Mouse (Mus musculus): ENCODE results near the gene Tmem116. TPM values are rescaled to one million over a fixed set of nuclear protein-coding genes. Genes with fewer than 3 reads are reported as not detected.

The Tmem116 gene
- total and polyA plus RNA-seq, 2 experiments = 0.20 TPM; not detected in 1

DNA sequence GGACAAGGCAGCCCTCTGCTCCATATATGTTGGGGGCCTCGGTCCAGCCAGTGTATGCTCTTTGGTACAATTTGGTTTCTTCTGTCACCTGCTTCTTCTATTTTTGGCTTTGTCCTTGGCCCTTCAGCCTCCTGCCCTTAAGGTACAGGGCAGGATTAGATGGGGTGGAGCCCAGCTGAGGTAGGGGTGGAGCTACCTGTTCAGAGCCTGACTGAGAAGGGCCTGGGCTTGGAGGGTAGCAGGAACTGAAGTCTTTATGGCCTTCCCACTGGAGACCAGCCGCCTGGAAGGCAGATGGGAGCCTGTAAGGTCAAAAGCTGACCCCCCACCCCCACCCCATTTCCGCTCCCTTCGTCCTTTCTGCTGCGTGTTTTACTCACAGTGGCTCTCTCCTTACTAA, 11.3 kb downstream of the Tmem116 start:
- H3K79me2 ChIP-seq (ENCODE audit: control insufficient read depth, insufficient read depth, low read length) = no peaks in the 10 kb centered on the region
- no peak for DNase-seq (ENCODE audit: extremely low read depth, low read depth, low spot score)
- H3K4me1 ChIP-seq (ENCODE audit: control insufficient read depth, insufficient read depth, low read length) = no peaks in the 10 kb centered on the region
- no peaks in the 10 kb centered on the region for H3K36me3 ChIP-seq (ENCODE audit: control insufficient read depth, insufficient read depth, low read length)
- no peak for TF ChIP-seq CTCF (IDR thresholded peaks at IDR 0.05; ENCODE audit: low read depth, low read length)
- TF ChIP-seq POLR2A (IDR thresholded peaks at IDR 0.05; ENCODE audit: extremely low read depth, insufficient read depth, low read length) = no peak
- no peak overlapping the region for H3K4me3 ChIP-seq (ENCODE audit: insufficient read depth, low read depth, low read length)
- WGBS = 82% methylated on average over 5 of the region's 5 CpGs
- no peak overlapping the region for H3K9ac ChIP-seq (ENCODE audit: low read depth, low read length)
- no peak overlapping the region for H3K27ac ChIP-seq (replicated peaks; ENCODE audit: insufficient read depth, low read depth, low read length)
- H3K27me3 ChIP-seq (ENCODE audit: control insufficient read depth, insufficient read depth, low read length) = no peaks in the 10 kb centered on the region

DNA sequence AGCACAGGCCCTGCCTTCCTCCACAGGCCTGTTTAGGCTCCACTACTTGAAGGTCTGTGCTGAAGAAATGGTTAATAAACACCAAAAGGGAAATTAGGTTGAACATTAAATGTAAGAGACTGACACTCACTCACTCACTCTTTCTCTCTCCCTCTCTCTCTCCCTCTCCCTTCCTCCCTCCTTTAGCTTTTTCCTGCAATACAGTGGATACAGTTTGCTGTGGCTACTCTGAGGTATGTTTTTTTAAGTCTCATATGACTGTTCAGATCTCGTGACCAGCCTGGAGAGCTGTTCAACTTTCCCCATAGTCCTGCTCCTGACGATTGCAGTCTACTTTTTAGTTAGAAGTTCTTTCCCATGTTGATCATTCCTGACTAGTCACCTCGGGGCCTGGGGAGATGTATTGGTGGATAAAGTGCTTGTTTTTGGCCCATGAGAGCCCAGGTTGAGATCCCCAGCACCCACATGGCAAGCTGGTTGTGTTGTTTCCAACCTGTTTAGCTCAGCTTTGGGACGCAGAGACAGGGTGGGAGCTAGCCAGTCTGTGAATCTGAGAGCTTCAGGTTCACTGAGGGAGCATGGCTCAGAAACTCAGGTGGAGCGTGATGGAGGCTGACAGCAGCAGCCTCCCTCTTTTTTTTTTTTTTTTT, 12.0 kb downstream of the Tmem116 start:
- 75% methylated on average over 5 of the region's 5 CpGs for WGBS

GRCm38 (mm10) chr5:121469566-121469965, 17.9 kb downstream of the Tmem116 start:
- Histone ChIP-seq H3K36me3 (ENCODE audit: control insufficient read depth, insufficient read depth, low read length) (no peaks in the 10 kb centered on the region), H3K4me1 (ENCODE audit: control insufficient read depth, insufficient read depth, low read length) (no peaks in the 10 kb centered on the region), H3K27me3 (ENCODE audit: control insufficient read depth, insufficient read depth, low read length) (no peaks in the 10 kb centered on the region), H3K4me3 (ENCODE audit: insufficient read depth, low read depth, low read length) (no peak overlapping the region), H3K79me2 (ENCODE audit: control insufficient read depth, insufficient read depth, low read length) (no peaks in the 10 kb centered on the region), H3K9ac (ENCODE audit: low read depth, low read length) (no peak overlapping the region), H3K27ac (replicated peaks; ENCODE audit: insufficient read depth, low read depth, low read length) (no peak overlapping the region)
- no peak for TF ChIP-seq POLR2A (IDR thresholded peaks at IDR 0.05; ENCODE audit: extremely low read depth, insufficient read depth, low read length)
- TF ChIP-seq CTCF (IDR thresholded peaks at IDR 0.05; ENCODE audit: low read depth, low read length) = no peak
- DNase-seq (ENCODE audit: extremely low read depth, low read depth, low spot score) = no peak
- WGBS = 29% methylated on average over 3 of the region's 3 CpGs

More for the DNA sequence above, 12.0 kb downstream of the Tmem116 start:
- TF ChIP-seq CTCF (IDR thresholded peaks at IDR 0.05; ENCODE audit: low read depth, low read length) (no peak), POLR2A (IDR thresholded peaks at IDR 0.05; ENCODE audit: extremely low read depth, insufficient read depth, low read length) (no peak)
- Histone ChIP-seq H3K4me1 (ENCODE audit: control insufficient read depth, insufficient read depth, low read length) (no peaks in the 10 kb centered on the region), H3K4me3 (ENCODE audit: insufficient read depth, low read depth, low read length) (no peak overlapping the region), H3K9ac (ENCODE audit: low read depth, low read length) (no peak overlapping the region), H3K36me3 (ENCODE audit: control insufficient read depth, insufficient read depth, low read length) (no peaks in the 10 kb centered on the region), H3K79me2 (ENCODE audit: control insufficient read depth, insufficient read depth, low read length) (no peaks in the 10 kb centered on the region), H3K27me3 (ENCODE audit: control insufficient read depth, insufficient read depth, low read length) (no peaks in the 10 kb centered on the region), H3K27ac (replicated peaks; ENCODE audit: insufficient read depth, low read depth, low read length) (no peak overlapping the region)
- DNase-seq (ENCODE audit: extremely low read depth, low read depth, low spot score) = no peak

- no peak overlapping the region for H3K27ac ChIP-seq (replicated peaks; ENCODE audit: insufficient read depth, low read depth, low read length)
- no peak for TF ChIP-seq POLR2A (IDR thresholded peaks at IDR 0.05; ENCODE audit: extremely low read depth, insufficient read depth, low read length)
- no peak for TF ChIP-seq CTCF (IDR thresholded peaks at IDR 0.05; ENCODE audit: low read depth, low read length)
- H3K79me2 ChIP-seq (ENCODE audit: control insufficient read depth, insufficient read depth, low read length) = no peaks in the 10 kb centered on the region
- no peaks in the 10 kb centered on the region for H3K36me3 ChIP-seq (ENCODE audit: control insufficient read depth, insufficient read depth, low read length)
- H3K4me1 ChIP-seq (ENCODE audit: control insufficient read depth, insufficient read depth, low read length) = no peaks in the 10 kb centered on the region
- H3K4me3 ChIP-seq (ENCODE audit: insufficient read depth, low read depth, low read length) = no peak overlapping the region
- no peaks in the 10 kb centered on the region for H3K27me3 ChIP-seq (ENCODE audit: control insufficient read depth, insufficient read depth, low read length)
- 83% methylated on average over 2 of the region's 2 CpGs for WGBS
- H3K9ac ChIP-seq (ENCODE audit: low read depth, low read length) = no peak overlapping the region
- no peak for DNase-seq (ENCODE audit: extremely low read depth, low read depth, low spot score)
Observed at GRCm38 (mm10) chr5:121472411-121472810, 20.7 kb downstream of the Tmem116 start.

GRCm38 (mm10) chr5:121474610-121475009, 22.9 kb downstream of the Tmem116 start:
- Histone ChIP-seq H3K9ac (ENCODE audit: low read depth, low read length) (no peak overlapping the region), H3K27me3 (ENCODE audit: control insufficient read depth, insufficient read depth, low read length) (no peaks in the 10 kb centered on the region), H3K27ac (replicated peaks; ENCODE audit: insufficient read depth, low read depth, low read length) (no peak overlapping the region), H3K4me1 (ENCODE audit: control insufficient read depth, insufficient read depth, low read length) (no peaks in the 10 kb centered on the region), H3K36me3 (ENCODE audit: control insufficient read depth, insufficient read depth, low read length) (no peaks in the 10 kb centered on the region), H3K4me3 (ENCODE audit: insufficient read depth, low read depth, low read length) (no peak overlapping the region), H3K79me2 (ENCODE audit: control insufficient read depth, insufficient read depth, low read length) (no peaks in the 10 kb centered on the region)
- 73% methylated on average over 7 of the region's 7 CpGs for WGBS
- no peak for DNase-seq (ENCODE audit: extremely low read depth, low read depth, low spot score)
- no peak for TF ChIP-seq POLR2A (IDR thresholded peaks at IDR 0.05; ENCODE audit: extremely low read depth, insufficient read depth, low read length)
- TF ChIP-seq CTCF (IDR thresholded peaks at IDR 0.05; ENCODE audit: low read depth, low read length) = no peak

- 89% methylated on average over 1 of the region's 1 CpGs for WGBS
- H3K79me2 ChIP-seq (ENCODE audit: control insufficient read depth, insufficient read depth, low read length) = no peaks in the 10 kb centered on the region
- DNase-seq (ENCODE audit: extremely low read depth, low read depth, low spot score) = no peak
- no peak overlapping the region for H3K27ac ChIP-seq (replicated peaks; ENCODE audit: insufficient read depth, low read depth, low read length)
- H3K9ac ChIP-seq (ENCODE audit: low read depth, low read length) = no peak overlapping the region
- H3K27me3 ChIP-seq (ENCODE audit: control insufficient read depth, insufficient read depth, low read length) = no peaks in the 10 kb centered on the region
- H3K4me1 ChIP-seq (ENCODE audit: control insufficient read depth, insufficient read depth, low read length) = no peaks in the 10 kb centered on the region
- no peaks in the 10 kb centered on the region for H3K36me3 ChIP-seq (ENCODE audit: control insufficient read depth, insufficient read depth, low read length)
- no peak overlapping the region for H3K4me3 ChIP-seq (ENCODE audit: insufficient read depth, low read depth, low read length)
- TF ChIP-seq CTCF (IDR thresholded peaks at IDR 0.05; ENCODE audit: low read depth, low read length) (no peak), POLR2A (IDR thresholded peaks at IDR 0.05; ENCODE audit: extremely low read depth, insufficient read depth, low read length) (no peak)
Observed at GRCm38 (mm10) chr5:121476040-121476439, 24.3 kb downstream of the Tmem116 start.

Data from liver, adult 2 months (tissue).